In genomic region chr1:131801071-131801470, GRCm38 (mm10) we compare ENCODE assay signal across 35 mouse cellular contexts. TPM values are rescaled to one million over a fixed set of nuclear protein-coding genes. Genes with fewer than 3 reads are reported as not detected.
"Had no signal": no experiment of that assay in that cellular context is flagged by ENCODE, and none has a peak within 500 bp of the region (broad histone marks: within the 10 kb centered on the region; RNA-seq: fewer than 3 reads in every experiment).

No protein-coding gene starts in this region.

- H3K27me3 ChIP-seq: limb, embryonic 12.5 days; limb, embryonic 13.5 days; limb, embryonic 15.5 days; midbrain, embryonic 12.5 days; neural tube, embryonic 12.5 days had no signal

- H3K4me1 ChIP-seq: liver, embryonic 12.5 days; liver, embryonic 13.5 days; liver, embryonic 15.5 days; lung, embryonic 15.5 days; midbrain, embryonic 13.5 days had no signal

- H3K27ac ChIP-seq: limb, embryonic 10.5 days; limb, embryonic 12.5 days; limb, embryonic 13.5 days; limb, embryonic 15.5 days; liver, embryonic 12.5 days; liver, embryonic 13.5 days; liver, embryonic 14.5 days; liver, embryonic 15.5 days; lung, embryonic 15.5 days; macrophage; midbrain, embryonic 10.5 days; midbrain, embryonic 12.5 days; midbrain, embryonic 13.5 days; midbrain, embryonic 15.5 days; neural tube, embryonic 12.5 days had no signal

- H3K4me2 ChIP-seq: limb, embryonic 12.5 days; limb, embryonic 13.5 days; limb, embryonic 15.5 days; liver, embryonic 11.5 days; liver, embryonic 12.5 days; liver, embryonic 13.5 days; liver, embryonic 15.5 days; lung, embryonic 14.5 days; lung, embryonic 15.5 days; midbrain, embryonic 11.5 days; midbrain, embryonic 12.5 days; midbrain, embryonic 13.5 days; midbrain, embryonic 15.5 days; neural tube, embryonic 12.5 days had no signal

- ATAC-seq: liver, embryonic 12.5 days; liver, postnatal 0 days; lung, postnatal 0 days; midbrain, embryonic 13.5 days; midbrain, embryonic 15.5 days; midbrain, embryonic 16.5 days had no signal

- DNase-seq: left cerebral cortex, postnatal 4 days; liver; liver, embryonic 13.5 days; liver, postnatal 0 days; lung, adult 18-20 months; lung, adult 2 months; lung, embryonic 14.5 days; lung, postnatal 10 days; lung, postnatal 14 days; lung, postnatal 36 days; lung, postnatal 4 days; midbrain, embryonic 14.5 days had no signal

- H3K9me3 ChIP-seq: limb, embryonic 10.5 days; limb, embryonic 12.5 days; limb, embryonic 13.5 days; limb, embryonic 15.5 days; liver, embryonic 12.5 days; liver, embryonic 13.5 days; liver, embryonic 15.5 days; lung, embryonic 15.5 days; midbrain, embryonic 10.5 days; midbrain, embryonic 12.5 days; midbrain, embryonic 13.5 days; midbrain, embryonic 15.5 days; neural tube, embryonic 12.5 days had no signal

- H3K4me3 ChIP-seq: limb, embryonic 10.5 days; limb, embryonic 12.5 days; limb, embryonic 13.5 days; limb, embryonic 15.5 days; liver, embryonic 12.5 days; liver, embryonic 13.5 days; liver, embryonic 15.5 days; lung, embryonic 15.5 days; megakaryocyte, embryonic 14.5 days; midbrain, embryonic 10.5 days; midbrain, embryonic 12.5 days; midbrain, embryonic 13.5 days; midbrain, embryonic 15.5 days; myocyte; neural tube, embryonic 12.5 days had no signal

- H3K9ac ChIP-seq: limb, embryonic 12.5 days; limb, embryonic 13.5 days; limb, embryonic 15.5 days; liver, embryonic 12.5 days; liver, embryonic 13.5 days; liver, embryonic 14.5 days; liver, embryonic 15.5 days; liver, postnatal 0 days; lung, embryonic 14.5 days; lung, embryonic 15.5 days; midbrain, embryonic 12.5 days; midbrain, embryonic 13.5 days; midbrain, embryonic 15.5 days; neural tube, embryonic 12.5 days had no signal

- H3K36me3 ChIP-seq: limb, embryonic 10.5 days; limb, embryonic 12.5 days; limb, embryonic 13.5 days; limb, embryonic 15.5 days; liver, embryonic 12.5 days; liver, embryonic 13.5 days; liver, embryonic 15.5 days; lung, embryonic 15.5 days; midbrain, embryonic 10.5 days; midbrain, embryonic 12.5 days; midbrain, embryonic 13.5 days; midbrain, embryonic 15.5 days; neural tube, embryonic 12.5 days had no signal

RNA-seq across cellular contexts. Expression of gene Pm20d1, which starts 3.9 kb away (rescaled TPM):
- polyA plus RNA-seq: macrophage had no signal

RNA-seq across cellular contexts. Expression of gene Slc26a9, which starts 57.2 kb away (rescaled TPM):
- polyA plus RNA-seq: limb, embryonic 10.5 days; limb, embryonic 11.5 days; limb, embryonic 12.5 days; limb, embryonic 13.5 days; liver, adult 2 months; liver, embryonic 11.5 days; liver, embryonic 12.5 days; liver, embryonic 13.5 days; liver, embryonic 15.5 days; liver, postnatal 0 days; macrophage; midbrain, embryonic 10.5 days; midbrain, embryonic 11.5 days; midbrain, embryonic 12.5 days; myocyte; neural tube, embryonic 11.5 days; neural tube, embryonic 12.5 days had no signal
